Mouse (Mus musculus) right cerebral cortex, postnatal 14 days (tissue): ENCODE measurements around the gene Nexn.

Experiments
- DNase-seq: peaks from one replicate; pipeline ENCODE4 v3.0.0; 2022

Gene Nexn

GRCm38 (mm10) chr3:152193177-152193576 is 73.0 kb downstream of the Nexn start:
- no peak for DNase-seq

DNA sequence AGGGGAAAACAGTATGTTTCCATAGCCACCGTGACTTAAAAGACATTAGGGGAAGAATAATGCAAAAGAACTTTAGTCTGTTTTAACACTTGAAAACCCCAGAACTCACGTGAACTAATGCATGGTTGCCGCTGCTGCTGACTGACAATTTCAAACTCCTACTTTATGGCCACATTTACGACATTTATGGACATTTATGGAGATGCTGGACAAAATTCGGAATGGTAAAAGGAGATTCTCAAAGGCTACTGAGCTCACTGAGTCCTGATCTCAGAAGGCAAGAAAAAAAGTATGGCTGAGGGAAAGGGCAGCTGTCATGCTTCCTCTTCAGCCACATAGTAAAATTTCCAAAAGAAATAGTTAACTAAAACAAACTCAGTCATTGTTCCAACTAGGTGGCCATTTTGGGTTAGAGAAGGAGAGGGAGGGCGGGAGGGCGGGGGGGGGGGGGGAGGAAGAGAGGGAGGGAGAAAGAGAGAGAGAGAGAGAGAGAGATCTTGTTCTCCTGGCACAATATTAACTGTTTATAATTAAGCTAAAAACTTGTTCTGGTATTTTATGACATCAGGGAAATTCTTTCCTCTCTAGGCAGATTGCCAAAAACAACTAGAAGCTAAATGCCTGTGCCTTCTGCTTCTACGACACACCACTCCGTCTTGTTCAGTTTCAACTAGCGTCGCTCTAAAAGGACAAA is 73.8 kb downstream of the Nexn start:
- no peak for DNase-seq

DNA sequence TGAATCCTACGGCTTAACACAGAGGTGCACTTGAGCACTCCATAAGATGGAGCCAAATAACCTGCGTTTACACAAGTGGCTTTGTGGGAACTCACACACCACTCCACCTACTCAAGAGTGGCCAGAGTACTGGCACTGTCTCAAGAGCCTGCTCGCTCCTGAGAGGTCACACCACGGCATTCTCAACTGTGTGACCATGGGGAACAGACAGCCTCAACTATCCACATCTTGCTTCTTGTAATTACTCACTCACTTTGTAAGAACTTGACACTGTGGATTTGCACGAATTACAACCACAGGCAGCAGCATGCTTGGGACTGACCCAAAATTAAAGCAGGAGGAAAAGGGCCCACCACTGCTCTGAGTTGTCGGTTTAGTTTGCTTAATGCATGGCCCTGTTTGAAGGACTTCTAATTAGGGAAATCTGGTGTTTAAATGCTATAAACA is 74.3 kb downstream of the Nexn start:
- no peak for DNase-seq

- no peak for DNase-seq
Measured at GRCm38 (mm10) chr3:152190679-152191477, 75.3 kb downstream of the Nexn start.

DNA sequence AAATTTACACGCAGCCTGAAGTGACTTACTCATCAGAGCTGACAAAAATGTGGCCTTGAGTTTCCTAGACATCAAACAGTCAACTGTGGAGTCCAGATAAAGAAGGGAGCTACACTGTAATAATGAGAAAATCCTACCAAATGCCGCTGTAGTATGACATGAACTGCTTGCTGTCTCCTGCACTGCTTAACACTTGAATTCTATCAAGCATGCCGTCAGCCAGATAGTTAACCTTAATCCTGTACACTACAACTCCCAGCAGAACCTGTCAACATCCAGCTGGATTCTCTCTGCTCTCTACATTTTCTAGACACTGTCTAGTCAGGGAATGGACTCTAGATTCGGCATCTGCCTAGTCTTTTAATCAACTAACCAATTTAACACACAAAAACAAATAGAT is 76.8 kb downstream of the Nexn start:
- DNase-seq = no peak
